Mouse (Mus musculus): ENCODE data around the gene Tbc1d10c.

Tbc1d10c gene

GRCm38 (mm10) chr19:4191528-4192250 is 605 bp upstream of the Tbc1d10c start, which contains the start of gene Ppp1ca:
TSS of gene Ppp1ca (plus strand) at chr19:4192065.
- POLR2A ChIA-PET: interaction anchor here (0.6 to 5.1 kb wide), 79 partner anchors 9 to 813 kb away, joined by 3 to 72 read pairs (median 5); partner anchors contain the start of genes Rad9a (in 4 of the 4), AC109138.7 (in 3 of the 4), Aip (in 3 of the 4) and Cdk2ap2 (in 3 of the 4)
- CTCF ChIA-PET: interaction anchor here (0.6 to 2.8 kb wide), 52 partner anchors 9 to 473 kb away, joined by 3 to 16 read pairs (median 5); partner anchors contain the start of genes Rad9a (in 4 of the 4), Carns1 (in 2 of the 4), Cdk2ap2 (in 2 of the 4) and Pold4 (in 2 of the 4)

DNA sequence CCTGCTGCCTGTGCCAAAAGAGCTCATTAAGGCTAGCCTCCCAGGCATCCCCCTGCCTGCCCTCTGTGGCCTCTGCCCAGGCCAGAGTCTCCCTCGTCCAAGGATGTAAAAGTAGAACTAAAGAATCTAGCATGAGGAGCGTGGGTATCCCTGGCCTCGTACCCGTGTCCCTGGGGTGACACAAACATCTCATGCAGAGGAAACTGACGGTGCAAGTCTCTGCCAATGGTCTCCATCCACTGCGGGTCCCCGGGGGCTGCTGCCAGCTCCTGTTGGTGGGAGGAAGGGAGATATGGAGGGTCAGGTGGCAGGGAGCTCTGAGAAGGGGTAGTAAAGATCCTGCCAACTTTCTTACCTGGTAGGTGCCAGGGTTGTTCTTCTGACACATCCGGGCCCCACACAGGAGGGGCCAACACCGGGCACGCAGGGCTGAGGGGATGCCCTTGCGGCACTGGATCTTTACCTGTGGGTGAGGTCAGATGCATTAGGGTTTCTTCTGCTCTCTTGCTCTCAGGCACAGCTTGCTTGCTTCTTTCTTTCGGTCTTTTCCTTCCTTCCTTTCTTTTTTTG is 1.9 kb downstream of the Tbc1d10c start:
- POLR2A ChIA-PET: interaction anchor here in 3 of 4 experiments (0.9 to 9.3 kb wide), 9 partner anchors 10 to 177 kb away, joined by 3 to 47 read pairs (median 5); partner anchors contain the start of genes Rad9a (in 2 of the 3), Cdk2ap2 (in 1 of the 3), Gstp2 (in 1 of the 3) and Ndufv1 (in 1 of the 3)
- CTCF ChIA-PET: no interaction called here

DNA sequence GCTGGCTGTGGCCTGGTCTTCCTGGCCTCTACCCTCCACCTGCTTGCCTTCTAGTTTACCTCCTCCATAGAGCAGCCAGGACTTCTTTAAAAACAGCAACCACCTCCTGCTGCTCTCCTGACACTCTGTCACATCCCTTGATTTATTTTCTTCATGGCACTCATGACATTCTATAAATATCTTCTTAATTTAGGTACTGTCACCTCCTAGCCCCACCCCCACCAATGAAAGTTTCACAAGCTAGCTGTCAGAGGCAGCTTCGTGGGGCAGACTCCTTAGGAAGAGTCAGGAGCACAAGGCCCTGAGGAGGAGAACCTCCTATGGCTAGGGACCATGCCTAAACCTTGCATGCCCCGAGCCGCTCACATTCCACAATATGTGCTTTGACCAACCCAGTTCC is 3.8 kb downstream of the Tbc1d10c start:
- ChIA-PET CTCF (interaction anchor here in 2 of 4 experiments (0.6 to 0.7 kb wide), 2 partner anchors 14 kb away, joined by 3 read pairs; partner anchors contain the start of gene Rad9a (in 1 of the 2)), POLR2A (interaction anchor here in 2 of 4 experiments (0.6 to 9.3 kb wide), 12 partner anchors 10 to 284 kb away, joined by 3 to 43 read pairs (median 6); partner anchors contain the start of genes Rad9a (in 2 of the 2), Carns1 (in 1 of the 2) and Rps6kb2 (in 1 of the 2))

DNA sequence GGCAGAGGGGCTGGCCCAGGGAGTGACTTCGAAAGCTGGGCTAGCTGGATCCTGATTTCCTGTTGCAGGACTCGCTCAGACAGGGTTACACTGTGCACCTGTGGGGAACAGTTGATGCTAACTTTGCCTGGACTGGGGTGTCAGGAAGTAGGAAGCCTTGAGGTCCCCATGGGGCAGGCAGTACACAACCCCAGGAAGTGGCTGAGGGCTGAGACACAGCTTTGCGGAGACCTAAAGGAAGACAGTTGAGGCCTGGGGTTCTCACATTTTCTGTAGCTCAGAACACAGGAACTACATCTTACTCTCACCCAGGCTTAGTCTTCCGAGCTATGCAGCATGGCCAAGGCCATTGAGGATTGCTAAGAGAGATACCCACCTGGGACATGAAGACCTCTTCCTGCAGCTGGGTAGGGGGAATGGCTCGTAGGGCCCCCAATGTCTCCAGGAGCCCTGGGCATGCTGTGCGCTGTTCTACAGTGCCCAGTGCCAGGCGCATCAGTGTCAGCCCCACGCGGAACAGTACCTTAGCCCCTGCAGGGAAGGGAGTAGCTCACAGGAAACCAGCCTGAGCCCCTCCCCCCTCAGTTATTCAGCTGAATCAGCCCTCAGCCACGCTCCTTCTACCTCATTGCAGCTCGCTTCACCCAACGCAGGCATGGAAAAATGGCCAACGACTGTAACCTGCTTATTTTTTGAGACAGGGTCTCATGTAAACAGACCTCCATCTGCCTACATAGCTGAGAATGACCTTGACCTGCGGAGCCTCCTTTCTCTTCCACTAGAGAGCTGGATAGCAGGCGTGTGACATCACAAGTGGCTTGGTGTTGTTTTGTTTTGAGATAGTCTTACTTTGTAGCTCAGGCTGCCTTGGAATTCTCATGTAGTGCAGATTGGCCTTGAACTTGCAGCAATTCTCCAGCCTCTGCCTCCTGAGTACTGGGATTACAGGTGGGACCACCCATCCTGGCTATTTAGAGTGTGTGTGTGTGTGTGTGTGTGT is 5.8 kb downstream of the Tbc1d10c start:
- ChIA-PET CTCF (interaction anchor here in 3 of 4 experiments (0.7 to 3.1 kb wide), 14 partner anchors 9 to 166 kb away, joined by 3 to 11 read pairs (median 4); partner anchors contain the start of gene Carns1 (in 2 of the 3)), POLR2A (interaction anchor here (0.6 to 9.3 kb wide), 62 partner anchors 8 to 343 kb away, joined by 3 to 47 read pairs (median 4); partner anchors contain the start of genes Aip (in 2 of the 4), Carns1 (in 2 of the 4), Cdk2ap2 (in 2 of the 4) and Gstp2 (in 2 of the 4))

DNA sequence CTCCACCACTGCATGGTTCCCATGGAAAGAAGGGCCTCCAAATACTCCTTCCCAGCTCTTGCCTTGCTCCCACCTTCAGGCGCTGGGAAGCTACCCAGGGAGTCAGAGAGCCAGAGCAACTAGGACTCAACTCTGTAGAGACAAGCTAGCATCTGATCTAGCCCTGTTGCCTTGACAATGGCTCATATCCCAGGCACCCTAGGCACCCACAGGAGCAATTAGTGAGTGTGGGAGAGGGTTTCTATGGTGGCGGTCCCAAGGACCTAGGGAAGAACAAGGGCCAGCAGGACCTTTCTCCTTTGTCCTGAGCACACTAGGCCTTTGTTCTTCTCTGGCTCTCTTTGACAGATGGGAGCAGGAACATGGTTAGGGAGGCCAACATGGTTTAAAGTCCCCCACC is 7.4 kb downstream of the Tbc1d10c start:
- POLR2A ChIA-PET: interaction anchor here in 3 of 4 experiments (0.7 to 9.3 kb wide), 10 partner anchors 10 to 87 kb away, joined by 3 to 47 read pairs (median 24); partner anchors contain the start of genes Aip (in 1 of the 3), Carns1 (in 1 of the 3), Cdk2ap2 (in 1 of the 3) and Rad9a (in 1 of the 3)
- CTCF ChIA-PET: interaction anchor here in 2 of 4 experiments (2.2 to 3.1 kb wide), 3 partner anchors 13 to 14 kb away, joined by 5 to 11 read pairs (median 11); no protein-coding TSS in a partner anchor

GRCm38 (mm10) chr19:4181892-4182291 is 9.2 kb downstream of the Tbc1d10c start:
- POLR2A ChIA-PET: interaction anchor here in 2 of 4 experiments (0.5 to 9.3 kb wide), 12 partner anchors 8 to 327 kb away, joined by 3 to 47 read pairs (median 6); partner anchors contain the start of genes Carns1 (in 1 of the 2), Ppp1ca (in 1 of the 2), Rad9a (in 1 of the 2) and Rps6kb2 (in 1 of the 2)
- CTCF ChIA-PET: interaction anchor here in 3 of 4 experiments (0.6 to 1.4 kb wide), 4 partner anchors 10 to 829 kb away, joined by 3 to 9 read pairs (median 6); partner anchors contain the start of genes AC109138.7 (in 1 of the 3), Clcf1 (in 1 of the 3) and Ppp1ca (in 1 of the 3)

DNA sequence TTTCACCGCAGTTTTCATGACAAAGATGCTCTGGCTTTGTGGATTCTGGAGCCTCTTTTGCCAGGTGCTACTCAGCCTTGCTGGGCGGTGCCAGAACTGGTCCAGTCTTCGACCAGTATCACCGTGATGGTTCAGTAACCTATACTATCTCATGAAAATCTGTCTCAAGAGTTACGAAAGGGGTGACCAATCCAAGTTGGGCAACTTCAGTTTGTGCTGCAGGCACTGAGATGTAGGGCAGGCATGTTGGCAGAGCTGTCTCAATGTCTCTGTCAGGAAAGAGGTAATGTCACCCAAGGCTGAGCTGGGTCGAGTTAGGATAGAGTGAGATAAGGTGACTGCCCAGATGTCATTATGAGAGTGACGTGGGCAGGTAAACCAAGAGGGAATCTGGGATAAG is 10.7 kb downstream of the Tbc1d10c start:
- ChIA-PET CTCF (interaction anchor here in 2 of 4 experiments (0.6 to 1.4 kb wide), 3 partner anchors 11 to 214 kb away, joined by 3 to 7 read pairs (median 4); no protein-coding TSS in a partner anchor), POLR2A (interaction anchor here in 2 of 4 experiments (0.8 to 9.3 kb wide), 9 partner anchors 10 to 59 kb away, joined by 3 to 43 read pairs (median 4); partner anchors contain the start of genes Ppp1ca (in 2 of the 2) and Rad9a (in 1 of the 2))

DNA sequence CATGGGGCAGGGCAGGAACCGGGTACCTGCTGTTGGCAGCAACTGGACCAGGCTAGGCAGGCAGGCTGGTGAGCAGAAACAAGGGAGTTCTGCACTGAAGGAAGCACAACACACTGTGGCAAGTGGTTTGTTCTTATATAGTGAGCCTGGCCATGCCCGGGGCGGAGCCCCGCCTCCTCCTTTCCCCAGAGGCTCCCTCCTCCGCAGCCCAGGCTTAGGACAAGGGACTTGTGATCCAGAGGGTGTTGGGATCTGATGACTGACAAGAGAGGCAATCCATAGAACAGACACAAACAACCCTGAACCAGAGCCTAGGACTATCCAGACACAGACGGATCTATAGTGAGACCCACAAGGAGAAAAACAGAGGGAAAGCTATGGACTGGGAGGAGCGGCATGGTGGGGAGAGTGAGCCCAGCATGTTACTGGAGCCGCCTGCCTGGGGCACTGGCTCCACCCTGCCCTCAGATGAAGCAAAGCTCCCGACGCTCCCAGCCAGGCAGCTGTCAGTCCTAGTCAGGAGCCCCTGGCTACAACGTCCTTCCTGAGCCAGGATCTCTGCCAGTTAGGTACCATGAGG is 15.6 kb downstream of the Tbc1d10c start, which contains the start of gene Carns1:
Carns1 (minus strand) TSS at position 112 of the 580 bp plus-strand sequence.
- ChIA-PET POLR2A (interaction anchor here in 3 of 4 experiments (0.6 to 4.8 kb wide), 20 partner anchors 8 to 119 kb away, joined by 3 to 35 read pairs (median 4); partner anchors contain the start of genes Ppp1ca (in 2 of the 3), Rad9a (in 2 of the 3), Rps6kb2 (in 2 of the 3) and Aip (in 1 of the 3)), CTCF (interaction anchor here in 3 of 4 experiments (0.6 to 1.7 kb wide), 8 partner anchors 10 to 163 kb away, joined by 3 to 7 read pairs (median 4); partner anchors contain the start of genes Ppp1ca (in 2 of the 3), Aip (in 1 of the 3) and Ndufv1 (in 1 of the 3))

- CTCF ChIA-PET: interaction anchor here in 2 of 4 experiments (0.7 to 2.6 kb wide), 6 partner anchors 10 to 160 kb away, joined by 3 to 7 read pairs (median 4); partner anchors contain the start of genes Aip (in 1 of the 2) and Rps6kb2 (in 1 of the 2)
- POLR2A ChIA-PET: interaction anchor here in 3 of 4 experiments (0.8 to 4.9 kb wide), 16 partner anchors 9 to 160 kb away, joined by 3 to 47 read pairs (median 4); partner anchors contain the start of genes Cdk2ap2 (in 2 of the 3), Ppp1ca (in 2 of the 3), Rps6kb2 (in 2 of the 3) and Gstp2 (in 1 of the 3)
Measured at GRCm38 (mm10) chr19:4172925-4173324, 18.2 kb downstream of the Tbc1d10c start.

DNA sequence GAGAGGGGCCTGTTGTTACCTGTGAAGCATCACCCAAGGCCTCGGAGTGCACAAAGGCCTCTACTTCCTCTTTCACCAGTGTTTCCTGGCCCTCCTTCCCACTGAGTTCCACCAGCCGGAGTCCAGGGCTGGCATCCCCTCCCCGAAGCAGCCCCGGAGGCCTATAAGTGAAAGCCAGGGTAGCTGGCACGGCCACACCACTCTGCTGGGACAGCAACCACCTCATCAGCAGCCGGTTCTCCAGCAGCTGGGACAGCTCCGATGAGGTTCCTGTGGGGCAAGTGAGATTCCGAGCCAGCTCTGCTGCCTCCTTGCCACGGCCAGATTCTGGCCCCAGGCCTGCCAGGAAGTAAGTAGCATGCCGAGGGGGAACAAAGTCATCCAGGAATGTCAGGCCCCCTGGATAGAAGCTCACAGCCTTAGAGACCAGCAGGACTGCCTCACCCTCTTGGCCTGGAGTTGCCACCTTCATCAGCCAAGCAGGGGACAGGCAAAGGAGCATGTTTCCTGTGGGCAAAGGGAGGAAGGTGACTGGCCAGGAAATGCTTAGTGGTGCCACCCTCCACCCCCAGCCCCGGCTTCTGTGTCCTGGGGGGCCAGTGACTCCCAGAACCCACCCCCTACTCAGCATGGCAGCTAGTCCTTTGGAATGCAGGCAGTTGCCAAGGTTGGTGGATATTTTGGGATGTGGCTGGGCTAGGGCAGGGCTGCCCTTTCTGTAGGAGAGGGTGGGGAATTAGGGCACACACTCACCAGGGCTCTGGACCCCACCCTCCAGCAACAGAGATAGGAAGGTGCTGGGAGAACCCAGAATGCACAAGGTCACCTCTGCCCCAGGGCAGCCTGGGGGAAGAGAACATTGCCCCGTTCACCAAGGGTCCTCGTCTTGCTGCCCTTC is 19.4 kb downstream of the Tbc1d10c start:
- ChIA-PET POLR2A (interaction anchor here in 3 of 4 experiments (0.6 to 4.9 kb wide), 26 partner anchors 8 to 216 kb away, joined by 3 to 47 read pairs (median 4); partner anchors contain the start of genes Ppp1ca (in 3 of the 3), Aip (in 1 of the 3), Ankrd13d (in 1 of the 3) and Cdk2ap2 (in 1 of the 3)), CTCF (interaction anchor here in 2 of 4 experiments (0.5 to 2.6 kb wide), 5 partner anchors 9 to 697 kb away, joined by 4 to 7 read pairs (median 4); partner anchors contain the start of gene Rps6kb2 (in 1 of the 2))

DNA sequence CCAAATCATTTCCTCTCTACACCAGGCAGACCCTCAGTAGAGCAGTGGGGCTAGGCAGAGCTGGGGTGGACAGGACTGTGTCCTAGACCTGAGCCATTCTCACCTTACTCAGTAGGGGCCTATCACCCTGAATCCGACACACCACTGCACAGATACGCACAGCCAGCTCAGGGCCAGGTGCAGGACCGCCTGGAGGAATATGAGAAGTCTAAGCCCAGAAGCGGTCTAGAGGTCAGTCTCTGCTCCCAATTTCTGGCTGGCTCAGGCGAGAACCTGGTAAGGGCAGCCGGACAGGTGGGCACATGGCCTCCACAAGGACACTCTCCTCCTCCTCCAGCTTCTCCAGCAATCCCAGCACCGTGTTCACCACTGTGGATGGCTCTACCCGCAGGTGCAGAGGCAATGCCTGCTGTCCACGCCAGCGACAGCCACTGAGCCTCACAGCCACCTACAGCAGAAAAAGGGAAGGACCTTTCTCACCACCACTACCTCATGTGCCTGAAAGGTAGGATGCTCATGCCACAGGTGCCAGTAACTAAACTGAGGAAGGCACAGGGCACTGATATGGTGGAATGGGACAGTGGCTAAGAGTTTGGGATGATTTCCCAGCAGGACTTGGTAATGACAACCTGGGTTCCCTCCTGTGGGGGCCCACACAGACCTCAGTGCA is 20.2 kb downstream of the Tbc1d10c start:
- ChIA-PET POLR2A (interaction anchor here (0.6 to 4.9 kb wide), 38 partner anchors 8 to 217 kb away, joined by 3 to 47 read pairs (median 6); partner anchors contain the start of genes Aip (in 2 of the 4), Cdk2ap2 (in 2 of the 4), Gstp2 (in 2 of the 4) and Ppp1ca (in 2 of the 4)), CTCF (interaction anchor here in 3 of 4 experiments (0.7 to 2.2 kb wide), 13 partner anchors 8 to 119 kb away, joined by 3 to 12 read pairs (median 5); partner anchors contain the start of genes Ppp1ca (in 3 of the 3), Rad9a (in 1 of the 3), Rps6kb2 (in 1 of the 3) and Tbc1d10c (in 1 of the 3))

DNA sequence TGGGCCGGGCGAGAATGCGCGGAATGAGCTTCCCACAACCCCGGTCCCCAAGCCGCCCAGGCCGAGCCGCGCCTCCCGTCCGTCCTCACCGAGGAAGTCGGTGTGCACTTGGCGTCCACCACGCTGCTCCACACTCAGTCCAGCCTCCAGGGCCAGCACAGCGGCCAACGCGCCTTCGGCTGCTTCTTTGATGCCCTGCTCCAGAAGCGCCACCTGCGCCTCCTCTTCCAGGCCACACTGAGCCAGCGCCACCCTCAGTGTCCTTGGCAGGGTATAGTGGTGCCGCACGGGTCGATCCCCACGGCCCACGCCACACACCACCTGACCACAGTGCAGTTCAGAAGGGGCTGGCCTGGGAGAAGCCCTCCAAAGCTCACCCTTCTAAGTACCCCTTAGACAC is 21.3 kb downstream of the Tbc1d10c start:
- ChIA-PET CTCF (interaction anchor here (0.5 to 2.2 kb wide), 38 partner anchors 9 to 1252 kb away, joined by 3 to 12 read pairs (median 4); partner anchors contain the start of genes Ppp1ca (in 3 of the 4), Aip (in 2 of the 4), Rad9a (in 2 of the 4) and Cdk2ap2 (in 1 of the 4)), POLR2A (interaction anchor here (0.6 to 4.9 kb wide), 79 partner anchors 8 to 1125 kb away, joined by 3 to 47 read pairs (median 4); partner anchors contain the start of genes Ppp1ca (in 4 of the 4), Aip (in 3 of the 4), Rad9a (in 3 of the 4) and Cdk2ap2 (in 2 of the 4))

DNA sequence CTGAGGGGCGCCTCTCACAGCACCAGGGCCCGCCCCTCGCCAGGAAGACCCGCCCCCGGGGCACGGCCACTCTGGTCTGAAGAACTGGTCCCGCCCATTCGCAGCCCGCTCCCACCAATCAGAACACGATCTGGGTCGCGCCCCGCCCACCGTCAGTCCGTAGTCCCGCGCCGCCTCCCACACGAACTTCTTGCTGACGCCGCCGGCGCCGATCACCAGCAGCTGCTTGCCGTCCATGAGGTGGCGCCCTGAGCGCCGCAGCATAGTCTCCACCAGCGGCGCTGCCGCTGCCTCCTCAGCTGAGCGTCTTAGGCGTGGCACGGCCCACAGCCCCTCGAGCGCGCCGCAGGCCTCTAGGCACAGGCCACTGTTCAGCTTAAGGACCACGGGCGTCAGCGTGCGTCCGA is 21.7 kb downstream of the Tbc1d10c start:
- CTCF ChIA-PET: interaction anchor here (0.5 to 2.2 kb wide), 39 partner anchors 10 to 1253 kb away, joined by 3 to 12 read pairs (median 4); partner anchors contain the start of genes Aip (in 2 of the 4), Ppp1ca (in 2 of the 4), Rad9a (in 2 of the 4) and Ankrd13d (in 1 of the 4)

More for the DNA sequence above, 21.7 kb downstream of the Tbc1d10c start:
- POLR2A ChIA-PET: interaction anchor here (0.6 to 4.9 kb wide), 73 partner anchors 9 to 1126 kb away, joined by 3 to 47 read pairs (median 4); partner anchors contain the start of genes Ppp1ca (in 4 of the 4), Aip (in 3 of the 4), Gm49405 (in 2 of the 4) and Gstp2 (in 2 of the 4)
